Mouse (Mus musculus): Measurements from ENCODE around the gene Tbx6. TPM values are rescaled to one million over a fixed set of nuclear protein-coding genes. Genes with fewer than 3 reads are reported as not detected.
A peak's percentile ranks its signal among the peaks of the same experiment; 100 is the strongest.

Gene Tbx6
- polyA plus RNA-seq, 1 experiment from 2014 or later = 0.35 TPM

GRCm38 (mm10) chr7:126760956-126761355, 20.3 kb upstream of the Tbx6 start:
- ATAC-seq (ENCODE audit: low read depth) (no peak), DNase-seq (ENCODE audit: low spot score) (no peak)
- peak overlapping the region; percentile 85 for H3K4me3 ChIP-seq (ENCODE audit: low read depth, low read length)
- peaks cover 31% of the 10 kb centered on the region for H3K36me3 ChIP-seq (ENCODE audit: control insufficient read depth, insufficient read depth, low read length)
- H3K9ac ChIP-seq (ENCODE audit: low read depth, low read length) = peak overlapping the region; percentile 89
- H3K9me3 ChIP-seq (ENCODE audit: control insufficient read depth, low read length) = no peaks in the 10 kb centered on the region
- H3K27ac ChIP-seq (replicated peaks; ENCODE audit: low read depth, low read length) = peak overlapping the region; percentile 84
- WGBS = 66% methylated on average over 4 of the region's 4 CpGs
- no peaks in the 10 kb centered on the region for H3K27me3 ChIP-seq (replicated peaks; ENCODE audit: control insufficient read depth, insufficient read depth, low read length)
- H3K4me1 ChIP-seq (ENCODE audit: control insufficient read depth, insufficient read depth, low read length) = peaks cover 12% of the 10 kb centered on the region
- peak overlapping the region; percentile 97 for H3K4me2 ChIP-seq (ENCODE audit: low read depth, low read length)

GRCm38 (mm10) chr7:126761529-126762067, 19.7 kb upstream of the Tbx6 start:
- DNase-seq (ENCODE audit: low spot score) (no peak), ATAC-seq (ENCODE audit: low read depth) (no peak)
- 59% methylated on average over 5 of the region's 6 CpGs for WGBS
- H3K27ac ChIP-seq (replicated peaks; ENCODE audit: low read depth, low read length) = no peak overlapping the region
- 0 out of 2 replicates have a peak overlapping the region, but pooled peaks have one; percentile 51 for H3K9ac ChIP-seq (ENCODE audit: low read depth, low read length)
- no peaks in the 10 kb centered on the region for H3K27me3 ChIP-seq (replicated peaks; ENCODE audit: control insufficient read depth, insufficient read depth, low read length)
- H3K4me2 ChIP-seq (ENCODE audit: low read depth, low read length) = peak overlapping the region; percentile 43; the same call in 1 of the 2 replicates
- peaks cover 12% of the 10 kb centered on the region for H3K4me1 ChIP-seq (ENCODE audit: control insufficient read depth, insufficient read depth, low read length)
- H3K4me3 ChIP-seq (ENCODE audit: low read depth, low read length) = no peak overlapping the region
- no peaks in the 10 kb centered on the region for H3K9me3 ChIP-seq (ENCODE audit: control insufficient read depth, low read length)
- peaks cover 37% of the 10 kb centered on the region for H3K36me3 ChIP-seq (ENCODE audit: control insufficient read depth, insufficient read depth, low read length)

DNA sequence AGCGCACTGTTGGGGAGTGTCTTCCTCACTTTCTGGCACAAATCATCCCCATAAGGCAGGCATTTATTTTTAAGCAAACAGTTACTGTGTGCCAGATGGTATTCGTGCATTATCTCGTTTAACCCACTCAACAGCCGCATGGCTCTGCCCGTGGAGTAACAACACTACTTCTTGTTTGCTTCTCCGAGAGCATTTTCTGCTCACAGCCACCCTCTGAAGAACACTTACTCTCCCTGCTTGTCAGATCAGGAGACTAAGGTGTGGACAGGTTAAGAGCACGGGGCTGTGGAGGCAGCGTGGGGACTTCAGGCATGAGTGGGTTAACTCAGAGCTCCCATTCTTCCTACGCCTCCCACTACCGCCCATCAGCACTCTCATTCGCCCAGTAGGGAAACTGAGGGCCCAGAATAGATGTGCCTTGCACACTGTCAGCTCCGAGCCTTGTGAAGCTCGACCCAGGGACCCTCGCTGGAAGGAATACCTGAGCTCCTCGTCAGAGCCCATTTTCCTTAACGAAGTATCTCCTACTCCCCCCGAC, 18.7 kb upstream of the Tbx6 start:
- H3K36me3 ChIP-seq (ENCODE audit: control insufficient read depth, insufficient read depth, low read length) = peaks cover 47% of the 10 kb centered on the region
- DNase-seq (ENCODE audit: low spot score) (no peak), ATAC-seq (ENCODE audit: low read depth) (no peak)
- WGBS = 38% methylated on average over 17 of the region's 17 CpGs
- H3K4me2 ChIP-seq (ENCODE audit: low read depth, low read length) = peak overlapping the region; percentile 43
- H3K27ac ChIP-seq (replicated peaks; ENCODE audit: low read depth, low read length) = peak overlapping the region; percentile 49
- peak overlapping the region; percentile 51 for H3K9ac ChIP-seq (ENCODE audit: low read depth, low read length)
- peaks cover 12% of the 10 kb centered on the region for H3K4me1 ChIP-seq (ENCODE audit: control insufficient read depth, insufficient read depth, low read length)
- no peaks in the 10 kb centered on the region for H3K27me3 ChIP-seq (replicated peaks; ENCODE audit: control insufficient read depth, insufficient read depth, low read length)
- H3K9me3 ChIP-seq (ENCODE audit: control insufficient read depth, low read length) = no peaks in the 10 kb centered on the region
- peak overlapping the region; percentile 21 for H3K4me3 ChIP-seq (ENCODE audit: low read depth, low read length)

DNA sequence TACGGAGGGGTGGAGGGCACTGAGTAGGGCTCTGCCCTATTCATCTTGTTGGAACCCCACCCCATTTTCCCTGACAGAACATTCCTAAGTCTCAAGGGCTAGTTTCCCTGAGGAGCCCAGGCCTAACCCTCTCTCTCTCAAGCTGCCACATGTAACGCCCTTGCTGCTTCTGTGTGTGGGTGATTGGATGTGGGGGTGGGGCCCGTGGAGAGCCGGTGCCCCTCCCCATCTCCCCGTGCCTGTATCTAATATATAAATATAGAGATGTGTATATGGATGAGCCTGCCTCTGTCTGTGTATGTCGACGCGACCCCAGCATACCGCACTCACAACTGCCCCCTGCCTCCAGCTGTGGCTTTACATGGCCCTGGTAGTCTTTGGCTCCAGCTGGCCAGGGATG, 15.7 kb upstream of the Tbx6 start:
- no peak overlapping the region for H3K4me3 ChIP-seq (ENCODE audit: low read depth, low read length)
- no peak for ATAC-seq (ENCODE audit: low read depth)
- H3K4me2 ChIP-seq (ENCODE audit: low read depth, low read length) = no peak overlapping the region
- H3K9ac ChIP-seq (ENCODE audit: low read depth, low read length) = no peak overlapping the region
- H3K27ac ChIP-seq (replicated peaks; ENCODE audit: low read depth, low read length) = no peak overlapping the region
- peaks cover 6% of the 10 kb centered on the region for H3K4me1 ChIP-seq (ENCODE audit: control insufficient read depth, insufficient read depth, low read length)
- DNase-seq (ENCODE audit: low spot score) = no peak
- H3K27me3 ChIP-seq (replicated peaks; ENCODE audit: control insufficient read depth, insufficient read depth, low read length) = no peaks in the 10 kb centered on the region
- no peaks in the 10 kb centered on the region for H3K9me3 ChIP-seq (ENCODE audit: control insufficient read depth, low read length)
- H3K36me3 ChIP-seq (ENCODE audit: control insufficient read depth, insufficient read depth, low read length) = peaks cover 77% of the 10 kb centered on the region
- 83% methylated on average over 9 of the region's 9 CpGs for WGBS

DNA sequence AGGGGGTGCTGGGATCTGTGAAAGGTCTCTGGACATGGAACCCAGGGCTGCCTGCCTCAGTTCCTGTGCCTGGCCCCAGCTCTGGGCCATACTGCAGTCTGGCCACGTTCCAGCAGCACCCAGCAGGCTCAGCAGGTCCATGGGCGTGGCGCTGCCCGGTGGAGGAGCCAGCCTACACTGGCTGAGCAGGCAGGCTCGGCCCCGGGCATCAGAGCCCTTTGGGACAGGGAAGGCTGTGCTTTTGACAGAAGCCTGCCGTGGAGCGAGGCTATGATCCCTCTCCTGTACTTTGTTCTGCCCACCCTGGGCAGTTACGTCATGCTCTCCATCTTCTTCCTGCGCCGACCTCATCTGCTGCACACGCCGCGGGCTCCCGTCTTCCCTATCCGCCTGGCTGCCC, 15.1 kb upstream of the Tbx6 start, which contains the start of gene Gdpd3:
Gene Gdpd3 (plus strand): TSS at position 134 of the 400 bp plus-strand sequence.
- Histone ChIP-seq H3K27me3 (replicated peaks; ENCODE audit: control insufficient read depth, insufficient read depth, low read length) (no peaks in the 10 kb centered on the region), H3K36me3 (ENCODE audit: control insufficient read depth, insufficient read depth, low read length) (peaks cover 83% of the 10 kb centered on the region), H3K4me1 (ENCODE audit: control insufficient read depth, insufficient read depth, low read length) (0 out of 2 replicates have a peak, but pooled peaks cover 2% of the 10 kb centered on the region), H3K9me3 (ENCODE audit: control insufficient read depth, low read length) (no peaks in the 10 kb centered on the region), H3K4me2 (ENCODE audit: low read depth, low read length) (no peak within 1 kb of the TSS), H3K27ac (replicated peaks; ENCODE audit: low read depth, low read length) (no peak within 1 kb of the TSS), H3K9ac (ENCODE audit: low read depth, low read length) (no peak within 1 kb of the TSS), H3K4me3 (ENCODE audit: low read depth, low read length) (no peak within 1 kb of the TSS)
- no peak for DNase-seq (ENCODE audit: low spot score)
- WGBS = 98% methylated on average over 12 of the region's 16 CpGs
- ATAC-seq (ENCODE audit: low read depth) = no peak

GRCm38 (mm10) chr7:126767001-126767400, 14.3 kb upstream of the Tbx6 start:
- H3K9ac ChIP-seq (ENCODE audit: low read depth, low read length) = no peak overlapping the region
- H3K36me3 ChIP-seq (ENCODE audit: control insufficient read depth, insufficient read depth, low read length) = peaks cover 86% of the 10 kb centered on the region
- WGBS = 81% methylated on average over 8 of the region's 8 CpGs
- H3K4me2 ChIP-seq (ENCODE audit: low read depth, low read length) = no peak overlapping the region
- H3K4me1 ChIP-seq (ENCODE audit: control insufficient read depth, insufficient read depth, low read length) = no peaks in the 10 kb centered on the region
- no peak for DNase-seq (ENCODE audit: low spot score)
- no peak overlapping the region for H3K27ac ChIP-seq (replicated peaks; ENCODE audit: low read depth, low read length)
- no peak overlapping the region for H3K4me3 ChIP-seq (ENCODE audit: low read depth, low read length)
- no peaks in the 10 kb centered on the region for H3K9me3 ChIP-seq (ENCODE audit: control insufficient read depth, low read length)
- ATAC-seq (ENCODE audit: low read depth) = no peak
- no peaks in the 10 kb centered on the region for H3K27me3 ChIP-seq (replicated peaks; ENCODE audit: control insufficient read depth, insufficient read depth, low read length)

- H3K36me3 ChIP-seq (ENCODE audit: control insufficient read depth, insufficient read depth, low read length) = peaks cover 73% of the 10 kb centered on the region
Observed at GRCm38 (mm10) chr7:126770784-126771183, 10.5 kb upstream of the Tbx6 start.

DNA sequence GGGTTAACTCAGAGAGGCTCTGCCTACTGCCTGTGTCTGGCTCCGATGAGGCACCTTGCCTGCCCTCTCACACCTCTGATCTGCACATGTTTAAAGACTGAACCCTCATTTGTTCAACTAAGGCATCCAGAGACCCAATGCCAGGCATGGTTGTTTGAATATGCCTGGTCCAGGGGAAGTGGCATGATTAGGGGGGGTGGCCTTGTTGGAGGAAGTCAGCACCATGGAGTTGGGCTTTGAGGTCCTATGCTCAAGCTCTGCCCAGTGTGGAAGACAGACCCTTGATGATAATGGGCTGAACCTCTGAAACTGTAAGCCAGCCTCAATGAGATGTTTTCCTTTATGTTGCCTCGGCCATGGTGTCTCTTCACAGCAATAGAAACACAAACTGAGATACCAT, 7.9 kb upstream of the Tbx6 start:
- Histone ChIP-seq H3K4me1 (ENCODE audit: control insufficient read depth, insufficient read depth, low read length) (peaks cover 18% of the 10 kb centered on the region; the same call in 1 of the 2 replicates), H3K27ac (replicated peaks; ENCODE audit: low read depth, low read length) (no peak overlapping the region), H3K9me3 (ENCODE audit: control insufficient read depth, low read length) (no peaks in the 10 kb centered on the region), H3K9ac (ENCODE audit: low read depth, low read length) (no peak overlapping the region), H3K27me3 (replicated peaks; ENCODE audit: control insufficient read depth, insufficient read depth, low read length) (no peaks in the 10 kb centered on the region), H3K4me3 (ENCODE audit: low read depth, low read length) (no peak overlapping the region), H3K4me2 (ENCODE audit: low read depth, low read length) (no peak overlapping the region), H3K36me3 (ENCODE audit: control insufficient read depth, insufficient read depth, low read length) (peaks cover 52% of the 10 kb centered on the region)
- 79% methylated on average over 2 of the region's 2 CpGs for WGBS
- ATAC-seq (ENCODE audit: low read depth) (no peak), DNase-seq (ENCODE audit: low spot score) (no peak)

More at GRCm38 (mm10) chr7:126770784-126771183, 10.5 kb upstream of the Tbx6 start:
- Histone ChIP-seq H3K27me3 (replicated peaks; ENCODE audit: control insufficient read depth, insufficient read depth, low read length) (no peaks in the 10 kb centered on the region), H3K4me1 (ENCODE audit: control insufficient read depth, insufficient read depth, low read length) (peaks cover 1% of the 10 kb centered on the region; the same call in 1 of the 2 replicates), H3K27ac (replicated peaks; ENCODE audit: low read depth, low read length) (no peak overlapping the region), H3K4me2 (ENCODE audit: low read depth, low read length) (no peak overlapping the region), H3K9me3 (ENCODE audit: control insufficient read depth, low read length) (no peaks in the 10 kb centered on the region), H3K4me3 (ENCODE audit: low read depth, low read length) (no peak overlapping the region), H3K9ac (ENCODE audit: low read depth, low read length) (no peak overlapping the region)
- 77% methylated on average over 12 of the region's 12 CpGs for WGBS
- no peak for DNase-seq (ENCODE audit: low spot score)
- no peak for ATAC-seq (ENCODE audit: low read depth)

DNA sequence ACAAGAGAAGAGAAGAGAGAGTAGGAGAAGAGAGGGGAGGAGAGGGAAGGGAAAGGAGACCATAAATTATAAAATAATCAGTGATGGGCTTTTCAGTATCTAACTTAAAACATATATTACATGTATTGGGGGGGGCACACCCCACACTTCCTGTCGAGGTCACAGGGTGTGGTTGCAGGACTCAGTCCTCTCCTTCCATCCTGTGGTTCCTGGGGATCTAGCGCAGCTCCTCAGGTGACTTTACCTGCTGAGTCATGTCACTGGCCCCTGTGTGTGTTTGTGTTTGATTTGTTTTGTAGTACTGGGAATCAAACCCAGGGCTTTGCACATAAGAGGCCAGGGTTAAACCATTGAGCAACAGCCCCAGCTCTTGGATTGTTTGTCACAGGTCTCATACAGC, 6.8 kb upstream of the Tbx6 start:
- H3K4me1 ChIP-seq (ENCODE audit: control insufficient read depth, insufficient read depth, low read length) = peaks cover 18% of the 10 kb centered on the region; the same call in 1 of the 2 replicates
- H3K27ac ChIP-seq (replicated peaks; ENCODE audit: low read depth, low read length) = no peak overlapping the region
- H3K27me3 ChIP-seq (replicated peaks; ENCODE audit: control insufficient read depth, insufficient read depth, low read length) = no peaks in the 10 kb centered on the region
- WGBS = 79% methylated on average over 2 of the region's 2 CpGs
- DNase-seq (ENCODE audit: low spot score) = no peak
- ATAC-seq (ENCODE audit: low read depth) = no peak
- H3K9ac ChIP-seq (ENCODE audit: low read depth, low read length) = no peak overlapping the region
- H3K4me3 ChIP-seq (ENCODE audit: low read depth, low read length) = no peak overlapping the region
- H3K36me3 ChIP-seq (ENCODE audit: control insufficient read depth, insufficient read depth, low read length) = peaks cover 47% of the 10 kb centered on the region
- no peaks in the 10 kb centered on the region for H3K9me3 ChIP-seq (ENCODE audit: control insufficient read depth, low read length)
- H3K4me2 ChIP-seq (ENCODE audit: low read depth, low read length) = no peak overlapping the region
